Mouse (Mus musculus): Measurements from ENCODE around the gene Trim8.
A peak's percentile ranks its signal among the peaks of the same experiment; 100 is the strongest.

Trim8 gene

GRCm38 (mm10) chr19:46501401-46502068 lies at the start of gene Trim8:
Gene Trim8 (plus strand): TSS chr19:46501702.
- peak; percentile 86 to 88 for DNase-seq

GRCm38 (mm10) chr19:46452052-46452827 lies 49.3 kb upstream of the Trim8 start:
- peak; percentile 67 to 68 for DNase-seq

- DNase-seq = peak in 1 of 2 experiments; percentile 31
These were observed 48.6 kb upstream of the Trim8 start for GRCm38 (mm10) chr19:46452916-46453315.

- no peak for DNase-seq
These were observed 47.2 kb upstream of the Trim8 start for GRCm38 (mm10) chr19:46454126-46454880.

- DNase-seq = no peak
These were observed 46.5 kb upstream of the Trim8 start for GRCm38 (mm10) chr19:46455032-46455431.

- DNase-seq = no peak
These were observed 45.9 kb upstream of the Trim8 start for GRCm38 (mm10) chr19:46455556-46455955.

GRCm38 (mm10) chr19:46456018-46456735 lies 45.3 kb upstream of the Trim8 start:
- DNase-seq = no peak

GRCm38 (mm10) chr19:46457798-46458197 lies 43.7 kb upstream of the Trim8 start:
- DNase-seq = no peak

- DNase-seq = no peak
These were observed 42.2 kb upstream of the Trim8 start for GRCm38 (mm10) chr19:46459256-46459655.

GRCm38 (mm10) chr19:46459889-46460288 lies 41.6 kb upstream of the Trim8 start:
- no peak for DNase-seq

- no peak for DNase-seq
These were observed 38.9 kb upstream of the Trim8 start for GRCm38 (mm10) chr19:46462574-46462973.

- no peak for DNase-seq
These were observed 38.1 kb upstream of the Trim8 start for GRCm38 (mm10) chr19:46463446-46463845.

- DNase-seq = no peak
These were observed 35.3 kb upstream of the Trim8 start for GRCm38 (mm10) chr19:46466160-46466559.

- no peak for DNase-seq
These were observed 34.4 kb upstream of the Trim8 start for GRCm38 (mm10) chr19:46467051-46467503.

GRCm38 (mm10) chr19:46470364-46471240 lies 30.9 kb upstream of the Trim8 start:
- no peak for DNase-seq

- DNase-seq = no peak
These were observed 30.0 kb upstream of the Trim8 start for GRCm38 (mm10) chr19:46471324-46472093.

GRCm38 (mm10) chr19:46477432-46477845 lies 24.1 kb upstream of the Trim8 start:
- DNase-seq = no peak

- peak in 1 of 2 experiments; percentile 44 for DNase-seq
These were observed 23.3 kb upstream of the Trim8 start for GRCm38 (mm10) chr19:46478242-46478641.

- DNase-seq = no peak
These were observed 22.7 kb upstream of the Trim8 start for GRCm38 (mm10) chr19:46478826-46479225.

- no peak for DNase-seq
These were observed 22.0 kb upstream of the Trim8 start for GRCm38 (mm10) chr19:46479306-46480075.

Data from cerebellum, postnatal 25 days (tissue).